Mouse (Mus musculus): ENCODE results near the gene Sumf1. TPM values are rescaled to one million over a fixed set of nuclear protein-coding genes. Genes with fewer than 3 reads are reported as not detected.

Sumf1 gene
- total RNA-seq, 2 experiments from 2014 or later, result 15.7 to 17.1 TPM

Other genes with a start within 250 kb of the Sumf1 start
- gene Setmar, start 120.5 kb downstream of the Sumf1 start, total RNA-seq (2021), result 1 to 10 TPM; 3.6 to 4.0 TPM
- gene Itpr1, start 27.5 kb upstream of the Sumf1 start, total RNA-seq (2021), result 10 to 100 TPM; 57.3 to 63.4 TPM